Mouse (Mus musculus) kidney, adult 8-10 months (tissue): ENCODE results near the gene Cnot6.
A peak's percentile ranks its signal among the peaks of the same experiment; 100 is the strongest.

Experiments
- DNase-seq, 2 experiments: peaks; one replicate each; pipeline ENCODE4 v3.0.0; 2022

Gene Cnot6

GRCm38 (mm10) chr11:49713336-49714334 is 1.1 kb upstream of the Cnot6 start:
- peak; percentile 22 to 33 for DNase-seq

- peak in 1 of 2 experiments; percentile 21 for DNase-seq
Measured at GRCm38 (mm10) chr11:49711981-49712554, 455 bp downstream of the Cnot6 start.

- DNase-seq: no peak
Measured at GRCm38 (mm10) chr11:49710664-49711063, 1.9 kb downstream of the Cnot6 start.

GRCm38 (mm10) chr11:49707834-49708233 is 4.7 kb downstream of the Cnot6 start:
- DNase-seq: no peak

- peak in 1 of 2 experiments; percentile 23 for DNase-seq
Measured at GRCm38 (mm10) chr11:49704804-49705203, 7.7 kb downstream of the Cnot6 start.

- DNase-seq: no peak
Measured at GRCm38 (mm10) chr11:49702014-49702413, 10.5 kb downstream of the Cnot6 start.

GRCm38 (mm10) chr11:49699079-49699478 is 13.4 kb downstream of the Cnot6 start:
- no peak for DNase-seq

- DNase-seq: no peak
Measured at GRCm38 (mm10) chr11:49697779-49698178, 14.7 kb downstream of the Cnot6 start.

- DNase-seq: no peak
Measured at GRCm38 (mm10) chr11:49696472-49696871, 16.1 kb downstream of the Cnot6 start.

- peak in 1 of 2 experiments; percentile 19 for DNase-seq
Measured at GRCm38 (mm10) chr11:49695695-49696094, 16.8 kb downstream of the Cnot6 start.

GRCm38 (mm10) chr11:49695013-49695412 is 17.5 kb downstream of the Cnot6 start:
- no peak for DNase-seq

- no peak for DNase-seq
Measured at GRCm38 (mm10) chr11:49684237-49684973, 28.1 kb downstream of the Cnot6 start.

GRCm38 (mm10) chr11:49673433-49673832 is 39.1 kb downstream of the Cnot6 start:
- no peak for DNase-seq

GRCm38 (mm10) chr11:49665462-49665861 is 47.1 kb downstream of the Cnot6 start:
- no peak for DNase-seq

GRCm38 (mm10) chr11:49664262-49665140 is 48.0 kb downstream of the Cnot6 start:
- no peak for DNase-seq

GRCm38 (mm10) chr11:49663310-49663709 is 49.2 kb downstream of the Cnot6 start, which contains the start of gene Scgb3a1:
Scgb3a1 (plus strand) TSS chr11:49663610.
- DNase-seq: no peak

- DNase-seq: no peak
Measured at GRCm38 (mm10) chr11:49662292-49662780, 50.2 kb downstream of the Cnot6 start.

GRCm38 (mm10) chr11:49659470-49659799 is 53.1 kb downstream of the Cnot6 start:
- DNase-seq: no peak

GRCm38 (mm10) chr11:49658791-49659469 is 53.6 kb downstream of the Cnot6 start:
- no peak for DNase-seq

- DNase-seq: no peak
Measured at GRCm38 (mm10) chr11:49658065-49658464, 54.5 kb downstream of the Cnot6 start.

GRCm38 (mm10) chr11:49655501-49655900 is 57.0 kb downstream of the Cnot6 start:
- DNase-seq: no peak
